Mouse (Mus musculus) lung, adult 2 months (tissue): ENCODE measurements at regions not wholly inside any gene's neighbourhood (a gene's known extent, or its start where the extent isn't known, plus 50 kb on each side); places are given as distances from the start of the nearest gene placed in this dataset.

Experiments
- CTCF ChIP-seq: fragments of 200-500 bp; IDR thresholded peaks from 2 replicates; pipeline ENCODE4 v1.5.1; 2011; ENCODE audit warnings: mild to moderate bottlenecking, low read length, control low read depth; ENCODE audit not compliant: insufficient read depth
- POLR2A ChIP-seq: fragments of 200-500 bp; IDR thresholded peaks from 2 replicates; pipeline ENCODE4 v1.6.1; 2011; ENCODE audit warnings: low read depth, mild to moderate bottlenecking, control low read depth, low read length, borderline replicate concordance; ENCODE audit errors: extremely low read depth

- no peak for TF ChIP-seq CTCF
- TF ChIP-seq POLR2A = no peak
Measured at GRCm38 (mm10) chr9:113029091-113029490, 679.0 kb downstream of the Pdcd6ip start.
